Mouse (Mus musculus) liver, postnatal 0 days (tissue): ENCODE measurements around the gene Nup133. TPM values are rescaled to one million over a fixed set of nuclear protein-coding genes. Genes with fewer than 3 reads are reported as not detected.

Source experiments
- ATAC-seq: fragments of 200-750 bp; cut with Nextera tagmentation; 2 replicates; pipeline ENCODE4 v1.8.0; 2017; ENCODE audit warnings: mild to moderate bottlenecking, moderate library complexity
- DNase-seq: peaks from one replicate; pipeline ENCODE4 v3.0.0-alpha.2; 2016
- H3K27ac ChIP-seq: fragments of 300-500 bp; sonication (generic); 2 replicates; pipeline ENCODE4 v1.5.1; 2014; ENCODE audit warnings: antibody characterized with exemption, moderate library complexity, mild to moderate bottlenecking, low read depth
- H3K27me3 ChIP-seq: fragments of 300-500 bp; sonication (generic); 2 replicates; pipeline ENCODE4 v1.6.1; 2014; ENCODE audit warnings: low read length, control low read depth, mixed read lengths; ENCODE audit not compliant: insufficient read depth
- H3K36me3 ChIP-seq: fragments of 300-500 bp; sonication (generic); replicated peaks from 2 replicates; pipeline ENCODE4 v1.6.1; 2014; ENCODE audit warnings: mild to moderate bottlenecking, control low read depth, low read length, moderate library complexity, mixed read lengths; ENCODE audit not compliant: insufficient read depth
- H3K4me1 ChIP-seq: fragments of 300-500 bp; sonication (generic); 2 replicates; pipeline ENCODE4 v1.6.1; 2014; ENCODE audit warnings: antibody characterized with exemption, mild to moderate bottlenecking, control low read depth; ENCODE audit not compliant: insufficient read depth
- H3K4me2 ChIP-seq: fragments of 300-500 bp; sonication (generic); 2 replicates; pipeline ENCODE4 v1.6.1; 2014; ENCODE audit warnings: low read depth, mild to moderate bottlenecking, low read length, moderate library complexity, mixed read lengths
- H3K4me3 ChIP-seq: fragments of 300-500 bp; sonication (generic); 2 replicates; pipeline ENCODE4 v1.5.1; 2014; ENCODE audit warnings: low read depth, low read length
- H3K9ac ChIP-seq: fragments of 300-500 bp; sonication (generic); replicated peaks from 2 replicates; pipeline ENCODE4 v1.6.1; 2014; ENCODE audit warnings: mild to moderate bottlenecking, moderate library complexity
- H3K9me3 ChIP-seq: fragments of 300-500 bp; sonication (generic); 2 replicates; pipeline ENCODE4 v1.6.1; 2016; ENCODE audit warnings: mild to moderate bottlenecking, control low read depth, low read length, mixed read lengths
- CTCF ChIP-seq: sonication (generic); IDR thresholded peaks from 2 replicates; pipeline ENCODE4 v1.5.1; 2016; ENCODE audit warnings: antibody characterized with exemption, low read depth
- EP300 ChIP-seq: IDR thresholded peaks from 2 replicates; pipeline ENCODE4 v1.6.1; 2016; ENCODE audit warnings: antibody characterized with exemption, low read depth, mild to moderate bottlenecking
- WGBS: fragments of 180-500 bp; shearing (Covaris S2); extraction: QIAGEN DNeasy Blood & Tissue Kit; methylation state at CpG from one replicate; pipeline ENCODE4 v1.1.7; 2014; ENCODE audit not compliant: insufficient replicate concordance; 5-methylcytosine and 5-hydroxymethylcytosine counted together
- polyA plus RNA-seq: library from polyadenylated mRNA; unstranded; fragments of >200 nt; fragmentation: Nextera tagmentation; extraction: Ambion mirVana; gene quantifications from 2 replicates; pipeline ENCODE4 v1.2.1, GENCODE M21; 2015

The Nup133 gene
- polyA plus RNA-seq, 1 experiment from 2014 or later: 9.1 TPM

DNA sequence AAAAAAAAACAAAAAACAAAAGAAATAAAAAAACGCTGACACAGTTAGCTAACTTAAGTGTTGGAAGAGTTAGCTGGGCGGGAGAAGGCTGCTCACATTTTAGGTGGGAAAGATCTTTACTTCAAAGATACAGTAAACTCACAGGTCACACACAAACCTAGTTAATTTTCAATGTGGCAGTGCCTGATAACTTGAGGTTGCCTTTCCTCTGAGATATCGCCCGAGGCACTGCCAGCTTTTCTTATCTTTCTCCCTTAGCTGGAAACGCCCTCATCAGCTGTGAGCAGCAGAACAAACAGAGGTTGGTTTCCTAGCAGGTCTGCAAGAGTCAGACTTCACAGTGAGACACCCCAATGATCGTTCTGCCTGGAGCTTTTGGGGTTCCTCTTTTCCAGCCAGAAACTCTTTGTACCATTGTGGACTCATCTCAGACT is 39.6 kb upstream of the Nup133 start:
- Histone ChIP-seq H3K4me1 (peaks cover 27% of the 10 kb centered on the region), H3K4me2 (peak overlapping the region; percentile 56)
- WGBS: 27% methylated on average over 6 of the region's 6 CpGs

DNA sequence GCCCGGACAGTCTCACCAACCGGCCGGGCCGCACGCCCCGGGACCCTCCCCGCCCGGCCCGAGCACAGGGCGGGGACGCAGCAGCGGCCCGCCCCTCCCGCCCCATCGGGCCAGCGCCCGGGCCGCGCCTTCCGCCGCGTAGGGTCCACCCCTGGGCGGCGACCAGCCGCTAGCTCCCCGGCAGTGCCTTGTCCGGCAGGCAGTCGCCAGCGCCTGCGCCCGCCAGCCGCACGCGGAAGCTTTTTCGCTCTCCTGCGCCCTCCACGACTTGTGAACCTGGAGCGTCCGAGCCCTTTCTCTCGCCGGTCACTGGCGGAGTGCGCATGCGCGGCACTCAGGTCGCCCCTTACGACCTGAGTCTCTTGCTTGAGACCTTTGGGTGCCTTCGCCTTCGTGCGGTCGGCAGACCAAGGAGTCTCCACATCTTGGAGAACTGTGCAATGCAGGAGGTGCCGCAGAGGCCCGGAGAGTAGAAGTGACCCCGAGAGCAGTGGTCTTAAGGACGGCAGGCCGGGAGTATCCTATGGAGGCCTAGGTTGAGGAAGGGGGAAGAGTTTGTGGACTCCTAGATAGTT is 33.8 kb upstream of the Nup133 start, which contains the start of gene Abcb10:
Gene Abcb10 (minus strand): TSS at position 297 of the 575 bp plus-strand sequence.
- Histone ChIP-seq H3K9ac (peak within 1 kb of the TSS; percentile 97), H3K27me3 (no peaks in the 10 kb centered on the region), H3K9me3 (no peaks in the 10 kb centered on the region), H3K4me2 (peak within 1 kb of the TSS; percentile 75), H3K4me3 (peak within 1 kb of the TSS; percentile 97), H3K36me3 (peaks cover 16% of the 10 kb centered on the region), H3K4me1 (peaks cover 42% of the 10 kb centered on the region), H3K27ac (peak within 1 kb of the TSS; percentile 88)
- 4% methylated on average over 41 of the region's 56 CpGs for WGBS
- ATAC-seq (peak; percentile 92), DNase-seq (peak; percentile 92)
- no peak for TF ChIP-seq CTCF
- no peak for TF ChIP-seq EP300

More for the DNA sequence above, 39.6 kb upstream of the Nup133 start:
- H3K9me3 ChIP-seq: no peaks in the 10 kb centered on the region
- H3K27me3 ChIP-seq: no peaks in the 10 kb centered on the region
- peak overlapping the region; percentile 30 for H3K4me3 ChIP-seq
- DNase-seq (peak; percentile 73), ATAC-seq (peak; percentile 95)
- peak overlapping the region; percentile 68 for H3K9ac ChIP-seq
- TF ChIP-seq EP300: peak; percentile 100
- no peak for TF ChIP-seq CTCF
- peak overlapping the region; percentile 96 for H3K27ac ChIP-seq
- no peaks in the 10 kb centered on the region for H3K36me3 ChIP-seq

DNA sequence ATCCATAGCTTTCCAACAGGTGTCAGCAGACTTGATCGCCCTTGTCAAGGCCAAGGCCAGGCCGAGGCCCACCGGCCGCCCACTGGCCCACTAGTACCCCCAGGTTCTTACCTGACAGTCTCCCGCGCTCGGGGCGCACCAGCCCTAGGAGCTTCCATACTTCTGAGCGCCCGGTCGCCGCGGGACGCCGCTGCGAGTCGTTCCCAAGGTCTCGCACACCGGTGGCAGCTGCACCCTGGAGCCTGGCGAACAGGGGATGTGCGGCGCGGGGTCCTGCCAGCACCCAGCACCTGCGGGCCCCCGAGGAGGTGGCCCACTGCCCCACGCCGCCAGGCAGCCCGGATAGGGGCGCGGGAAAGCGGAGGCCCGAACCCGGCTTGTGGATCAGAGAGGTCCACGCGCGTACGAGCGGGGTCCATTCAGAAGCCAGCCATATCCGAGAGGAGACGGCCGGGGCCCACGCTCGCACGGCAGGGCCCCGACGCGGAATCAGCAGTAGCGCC is 33.3 kb upstream of the Nup133 start:
- Histone ChIP-seq H3K4me2 (peak overlapping the region; percentile 75), H3K27ac (peak overlapping the region; percentile 88), H3K9me3 (no peaks in the 10 kb centered on the region), H3K9ac (peak overlapping the region; percentile 97), H3K36me3 (peaks cover 22% of the 10 kb centered on the region), H3K27me3 (no peaks in the 10 kb centered on the region), H3K4me1 (peaks cover 47% of the 10 kb centered on the region), H3K4me3 (peak overlapping the region; percentile 97)
- TF ChIP-seq CTCF (0 out of 2 replicates have a peak, but pooled peaks have one; percentile 6), EP300 (no peak)
- ATAC-seq (peak; percentile 8), DNase-seq (peak; percentile 62)
- 4% methylated on average over 42 of the region's 48 CpGs for WGBS

DNA sequence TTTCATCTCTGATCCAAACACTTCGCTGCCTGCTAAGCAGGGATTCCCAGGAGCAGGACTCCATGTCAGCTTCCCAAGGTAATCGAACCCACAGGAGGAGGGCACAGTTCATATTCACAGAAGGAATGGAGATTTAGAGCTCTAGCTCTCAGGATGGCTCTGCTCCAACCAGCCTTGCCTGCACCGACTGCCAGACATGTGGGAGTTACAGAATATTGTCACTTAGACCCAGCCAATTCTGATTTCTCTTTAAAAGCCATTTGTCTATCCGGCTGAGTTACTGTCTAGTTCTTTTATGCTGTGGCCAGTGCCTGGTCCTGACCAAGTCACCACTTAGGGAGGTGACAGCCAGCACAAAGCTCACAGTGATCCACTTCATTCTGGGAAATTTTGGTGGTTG is 32.6 kb upstream of the Nup133 start:
- no peak for DNase-seq
- peaks cover 43% of the 10 kb centered on the region for H3K4me1 ChIP-seq
- no peak for TF ChIP-seq CTCF
- TF ChIP-seq EP300: no peak
- H3K4me2 ChIP-seq: peak overlapping the region; percentile 75
- no peaks in the 10 kb centered on the region for H3K27me3 ChIP-seq
- H3K27ac ChIP-seq: peak overlapping the region; percentile 88
- no peak for ATAC-seq
- peak overlapping the region; percentile 97 for H3K9ac ChIP-seq
- H3K9me3 ChIP-seq: no peaks in the 10 kb centered on the region
- peak overlapping the region; percentile 97 for H3K4me3 ChIP-seq
- 34% methylated on average over 4 of the region's 4 CpGs for WGBS
- peaks cover 24% of the 10 kb centered on the region for H3K36me3 ChIP-seq

DNA sequence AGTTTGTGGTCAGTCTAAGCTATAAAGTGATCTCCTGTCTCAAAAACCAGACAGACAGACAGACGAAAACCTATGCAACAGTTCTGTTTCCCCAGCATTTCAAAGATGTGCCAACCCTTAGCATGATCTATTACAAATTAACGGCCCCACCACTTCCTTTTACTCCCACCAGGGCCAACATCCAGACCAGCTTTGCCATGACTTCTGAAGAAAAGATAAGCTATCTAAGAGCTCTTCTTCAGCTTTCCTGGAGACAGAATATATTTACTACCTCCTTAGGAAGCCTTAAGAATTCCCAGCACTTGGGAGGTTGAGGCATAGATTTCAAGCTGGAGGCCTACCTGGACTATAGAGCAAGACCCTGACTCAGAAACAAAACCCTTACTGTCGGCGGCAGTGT is 31.2 kb upstream of the Nup133 start:
- Histone ChIP-seq H3K27me3 (no peaks in the 10 kb centered on the region), H3K9me3 (no peaks in the 10 kb centered on the region), H3K9ac (peak overlapping the region; percentile 97), H3K4me2 (peak overlapping the region; percentile 75), H3K4me1 (peaks cover 48% of the 10 kb centered on the region), H3K4me3 (peak overlapping the region; percentile 97), H3K36me3 (peaks cover 30% of the 10 kb centered on the region), H3K27ac (peak overlapping the region; percentile 81)
- 44% methylated on average over 4 of the region's 4 CpGs for WGBS
- ATAC-seq: no peak
- DNase-seq: no peak
- no peak for TF ChIP-seq CTCF
- no peak for TF ChIP-seq EP300

DNA sequence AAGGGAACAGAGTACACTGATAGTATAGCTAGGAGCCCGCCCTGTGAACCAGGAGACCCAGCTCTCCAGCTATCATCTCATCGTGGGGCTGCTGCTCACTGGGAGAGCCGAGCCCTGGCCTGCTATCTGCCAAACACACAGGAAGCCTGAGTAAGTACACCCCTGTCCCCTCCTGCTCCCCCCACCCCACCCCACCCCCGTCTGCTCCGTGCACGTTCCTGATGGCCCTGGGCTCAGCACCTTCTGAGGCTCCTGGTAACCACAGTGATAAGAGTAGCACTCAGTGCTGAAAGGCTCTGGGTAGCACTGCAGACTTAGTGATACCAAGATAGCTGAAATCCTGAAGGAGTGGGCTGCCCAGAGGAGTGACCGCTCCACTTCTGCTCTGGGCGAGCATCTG is 29.9 kb upstream of the Nup133 start:
- H3K4me2 ChIP-seq: peak overlapping the region; percentile 75
- peaks cover 45% of the 10 kb centered on the region for H3K4me1 ChIP-seq
- peak; percentile 65 for TF ChIP-seq EP300
- TF ChIP-seq CTCF: no peak
- peak; percentile 68 for ATAC-seq
- peak overlapping the region; percentile 28 for H3K9ac ChIP-seq
- peak overlapping the region; percentile 97 for H3K4me3 ChIP-seq
- WGBS: 42% methylated on average over 8 of the region's 8 CpGs
- peak; percentile 71 for DNase-seq
- H3K9me3 ChIP-seq: no peaks in the 10 kb centered on the region
- peaks cover 38% of the 10 kb centered on the region for H3K36me3 ChIP-seq
- peak overlapping the region; percentile 81 for H3K27ac ChIP-seq
- no peaks in the 10 kb centered on the region for H3K27me3 ChIP-seq
